Mouse (Mus musculus) spleen, postnatal 10 days (tissue): ENCODE measurements at regions not wholly inside any gene's neighbourhood (a gene's known extent, or its start where the extent isn't known, plus 50 kb on each side); places are given as distances from the start of the nearest gene placed in this dataset.

Source experiments
- DNase-seq, 2 experiments: peaks; one replicate each; pipeline ENCODE4 v3.0.0; 2021 to 2022; ENCODE audit warnings: low spot score in 2 of 2

- peak in 1 of 2 experiments; percentile 6 for DNase-seq
Measured at GRCm38 (mm10) chrY:86743391-86743790, 373.2 kb upstream of the Gm21477 start.
